Mouse (Mus musculus): ENCODE measurements around the gene Supt16.

- no peak for TF ChIP-seq CTCF (IDR thresholded peaks at IDR 0.05; ENCODE audit: borderline replicate concordance, insufficient read depth, low read length)
- no peak for TF ChIP-seq POLR2A (IDR thresholded peaks at IDR 0.05; ENCODE audit: low read depth, low read length)
Observed at GRCm38 (mm10) chr14:52188788-52189187, 8.4 kb downstream of the Supt16 start.
